Mouse (Mus musculus): ENCODE measurements around the gene Nfkb2. TPM values are rescaled to one million over a fixed set of nuclear protein-coding genes. Genes with fewer than 3 reads are reported as not detected.

The Nfkb2 gene
- polyA plus RNA-seq, 1 experiment, result 28.8 TPM

- no peak for DNase-seq (ENCODE audit: low read depth)
These were observed 40.7 kb downstream of the Nfkb2 start for GRCm38 (mm10) chr19:46344710-46345419.

- DNase-seq (ENCODE audit: low read depth), result no peak
These were observed 43.0 kb downstream of the Nfkb2 start for GRCm38 (mm10) chr19:46347146-46347545.

- DNase-seq (ENCODE audit: low read depth), result no peak
These were observed 44.0 kb downstream of the Nfkb2 start for GRCm38 (mm10) chr19:46347936-46348668.

- no peak for DNase-seq (ENCODE audit: low read depth)
These were observed 44.8 kb downstream of the Nfkb2 start for GRCm38 (mm10) chr19:46348761-46349458.

- no peak for DNase-seq (ENCODE audit: low read depth)
These were observed 45.4 kb downstream of the Nfkb2 start for GRCm38 (mm10) chr19:46349550-46349949.

GRCm38 (mm10) chr19:46350168-46350932, 46.2 kb downstream of the Nfkb2 start, which contains the start of gene 2310034G01Rik:
TSS of gene 2310034G01Rik (minus strand) at chr19:46350302.
- DNase-seq (ENCODE audit: low read depth), result no peak

GRCm38 (mm10) chr19:46356701-46357138, 52.6 kb downstream of the Nfkb2 start:
- no peak for DNase-seq (ENCODE audit: low read depth)

GRCm38 (mm10) chr19:46357344-46358280, 53.5 kb downstream of the Nfkb2 start:
- no peak for DNase-seq (ENCODE audit: low read depth)

- no peak for DNase-seq (ENCODE audit: low read depth)
These were observed 54.3 kb downstream of the Nfkb2 start for GRCm38 (mm10) chr19:46358381-46358780.

Other genes starting within 250 kb of the Nfkb2 start
- 8.6 and 12.0 TPM in 2 replicates for gene Nolc1, start 228.5 kb upstream of the Nfkb2 start, polyA plus RNA-seq (2012; rRNA removed)
- 0.24 TPM in 1 of 2 replicates, not detected in the other for gene Elovl3, start 172.4 kb upstream of the Nfkb2 start, polyA plus RNA-seq (2012; rRNA removed)
- gene Pitx3, start 156.0 kb upstream of the Nfkb2 start, polyA plus RNA-seq (2012; rRNA removed), result 0.19 TPM in 1 of 2 replicates, not detected in the other
- 71.0 and 81.8 TPM in 2 replicates for gene Gbf1, start 151.8 kb upstream of the Nfkb2 start, polyA plus RNA-seq (2012; rRNA removed)
- 10.3 and 11.1 TPM in 2 replicates for gene Psd, start 22.8 kb downstream of the Nfkb2 start, polyA plus RNA-seq (2012; rRNA removed)
- gene Fbxl15, start 23.9 kb downstream of the Nfkb2 start, polyA plus RNA-seq (2012; rRNA removed), result 17.4 and 18.3 TPM in 2 replicates
- 76.6 and 81.1 TPM in 2 replicates for gene Cuedc2, start 34.4 kb downstream of the Nfkb2 start, polyA plus RNA-seq (2012; rRNA removed)
- 17.7 and 28.6 TPM in 2 replicates for gene Mfsd13a, start 36.8 kb downstream of the Nfkb2 start, polyA plus RNA-seq (2012; rRNA removed)
- 4.1 and 4.5 TPM in 2 replicates for gene 2310034G01Rik, start 46.0 kb downstream of the Nfkb2 start, polyA plus RNA-seq (2012; rRNA removed)
- 108 and 126 TPM in 2 replicates for gene Actr1a, start 91.4 kb downstream of the Nfkb2 start, polyA plus RNA-seq (2012; rRNA removed)
- gene Sufu, start 92.6 kb downstream of the Nfkb2 start, polyA plus RNA-seq (2012; rRNA removed), result 23.3 and 24.2 TPM in 2 replicates
- 22.4 and 36.0 TPM in 2 replicates for gene Trim8, start 197.4 kb downstream of the Nfkb2 start, polyA plus RNA-seq (2012; rRNA removed)

Data from gonadal fat pad, adult 2 months (tissue).